Mouse (Mus musculus): ENCODE data around the gene Shc3. TPM values are rescaled to one million over a fixed set of nuclear protein-coding genes. Genes with fewer than 3 reads are reported as not detected.

Shc3 gene
- total and polyA plus RNA-seq, 3 experiments, result 0.98 to 1.5 (median 1.4) TPM

- DNase-seq, result no peak
Measured at GRCm38 (mm10) chr13:51417796-51418195, 151.4 kb downstream of the Shc3 start.

- no peak for DNase-seq
Measured at GRCm38 (mm10) chr13:51416727-51417126, 152.5 kb downstream of the Shc3 start.

GRCm38 (mm10) chr13:51413461-51413860 lies 155.8 kb downstream of the Shc3 start:
- DNase-seq, result peak; percentile 32

- no peak for DNase-seq
Measured at GRCm38 (mm10) chr13:51411696-51412430, 157.4 kb downstream of the Shc3 start.

GRCm38 (mm10) chr13:51411243-51411642 lies 158.0 kb downstream of the Shc3 start:
- DNase-seq, result no peak

GRCm38 (mm10) chr13:51409936-51410481 lies 159.2 kb downstream of the Shc3 start:
- no peak for DNase-seq

- DNase-seq, result peak; percentile 62
Measured at GRCm38 (mm10) chr13:51408519-51409001, 160.7 kb downstream of the Shc3 start, which contains the start of gene S1pr3. S1pr3 (plus strand) TSS chr13:51408639.

- DNase-seq, result no peak
Measured at GRCm38 (mm10) chr13:51407541-51408217, 161.5 kb downstream of the Shc3 start.

- peak; percentile 21 for DNase-seq
Measured at GRCm38 (mm10) chr13:51405731-51406320, 163.4 kb downstream of the Shc3 start.

- DNase-seq, result peak; percentile 48
Measured at GRCm38 (mm10) chr13:51404566-51404965, 164.7 kb downstream of the Shc3 start.

- DNase-seq, result peak; percentile 45
Measured at GRCm38 (mm10) chr13:51400736-51401501, 168.3 kb downstream of the Shc3 start.

GRCm38 (mm10) chr13:51400186-51400719 lies 169.0 kb downstream of the Shc3 start:
- peak; percentile 86 for DNase-seq

GRCm38 (mm10) chr13:51399562-51399961 lies 169.7 kb downstream of the Shc3 start:
- no peak for DNase-seq

GRCm38 (mm10) chr13:51397861-51398260 lies 171.4 kb downstream of the Shc3 start:
- no peak for DNase-seq

GRCm38 (mm10) chr13:51392256-51392655 lies 177.0 kb downstream of the Shc3 start:
- no peak for DNase-seq

GRCm38 (mm10) chr13:51391359-51391916 lies 177.8 kb downstream of the Shc3 start:
- DNase-seq, result no peak

GRCm38 (mm10) chr13:51390398-51390797 lies 178.8 kb downstream of the Shc3 start:
- DNase-seq, result no peak

GRCm38 (mm10) chr13:51387908-51388307 lies 181.3 kb downstream of the Shc3 start:
- no peak for DNase-seq

GRCm38 (mm10) chr13:51384899-51385298 lies 184.3 kb downstream of the Shc3 start:
- DNase-seq, result no peak

GRCm38 (mm10) chr13:51381498-51381897 lies 187.7 kb downstream of the Shc3 start:
- DNase-seq, result no peak

All from adrenal gland, adult 2 months (tissue).